Mouse (Mus musculus): ENCODE results near the gene Wfdc18. TPM values are rescaled to one million over a fixed set of nuclear protein-coding genes. Genes with fewer than 3 reads are reported as not detected.

Wfdc18 gene
- polyA plus RNA-seq, 1 experiment from 2014 or later, result 0.38 TPM

DNA sequence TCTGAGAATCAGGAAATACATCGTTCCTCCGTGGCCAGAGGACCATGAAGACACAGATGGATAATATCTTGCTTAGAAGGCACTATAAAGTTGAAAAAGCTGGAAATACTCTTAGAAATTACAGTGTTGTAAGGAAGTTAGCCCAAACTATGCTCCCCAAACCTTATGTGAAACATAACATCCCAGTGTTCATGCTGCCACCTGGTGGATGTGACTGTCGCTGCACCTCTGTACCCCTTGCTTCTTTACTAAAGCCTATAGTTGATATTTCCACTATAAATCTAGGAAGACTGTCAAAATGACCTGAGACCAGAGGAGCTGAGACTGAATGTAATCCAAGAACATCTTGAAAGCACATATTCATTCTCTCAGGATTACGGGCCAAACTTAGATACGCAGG is 30.4 kb downstream of the Wfdc18 start:
- H3K4me3 ChIP-seq (ENCODE audit: low read length), result no peak overlapping the region

GRCm38 (mm10) chr11:83740443-83740991 is 31.7 kb downstream of the Wfdc18 start:
- H3K27ac ChIP-seq (ENCODE audit: low read length), result no peak overlapping the region
- H3K4me3 ChIP-seq (ENCODE audit: low read length), result no peak overlapping the region
- no peak overlapping the region for H3K9ac ChIP-seq (ENCODE audit: low read depth, low read length)
- no peaks in the 10 kb centered on the region for H3K4me1 ChIP-seq (ENCODE audit: control insufficient read depth, insufficient read depth, low read length)
- no peak for ATAC-seq
- no peaks in the 10 kb centered on the region for H3K27me3 ChIP-seq (replicated peaks; ENCODE audit: control insufficient read depth, insufficient read depth, low read length)
- no peaks in the 10 kb centered on the region for H3K9me3 ChIP-seq (ENCODE audit: control insufficient read depth, low read length)
- H3K4me2 ChIP-seq (ENCODE audit: low read depth, low read length), result no peak overlapping the region
- no peaks in the 10 kb centered on the region for H3K36me3 ChIP-seq (ENCODE audit: control insufficient read depth, insufficient read depth, low read length)
- 82% methylated on average over 4 of the region's 4 CpGs for WGBS

More for the DNA sequence above, 30.4 kb downstream of the Wfdc18 start:
- 22% methylated on average over 5 of the region's 5 CpGs for WGBS
- no peak overlapping the region for H3K27ac ChIP-seq (ENCODE audit: low read length)
- no peaks in the 10 kb centered on the region for H3K27me3 ChIP-seq (replicated peaks; ENCODE audit: control insufficient read depth, insufficient read depth, low read length)
- H3K9ac ChIP-seq (ENCODE audit: low read depth, low read length), result no peak overlapping the region
- H3K4me2 ChIP-seq (ENCODE audit: low read depth, low read length), result no peak overlapping the region
- H3K4me1 ChIP-seq (ENCODE audit: control insufficient read depth, insufficient read depth, low read length), result no peaks in the 10 kb centered on the region
- no peak for ATAC-seq
- H3K36me3 ChIP-seq (ENCODE audit: control insufficient read depth, insufficient read depth, low read length), result no peaks in the 10 kb centered on the region
- H3K9me3 ChIP-seq (ENCODE audit: control insufficient read depth, low read length), result no peaks in the 10 kb centered on the region

DNA sequence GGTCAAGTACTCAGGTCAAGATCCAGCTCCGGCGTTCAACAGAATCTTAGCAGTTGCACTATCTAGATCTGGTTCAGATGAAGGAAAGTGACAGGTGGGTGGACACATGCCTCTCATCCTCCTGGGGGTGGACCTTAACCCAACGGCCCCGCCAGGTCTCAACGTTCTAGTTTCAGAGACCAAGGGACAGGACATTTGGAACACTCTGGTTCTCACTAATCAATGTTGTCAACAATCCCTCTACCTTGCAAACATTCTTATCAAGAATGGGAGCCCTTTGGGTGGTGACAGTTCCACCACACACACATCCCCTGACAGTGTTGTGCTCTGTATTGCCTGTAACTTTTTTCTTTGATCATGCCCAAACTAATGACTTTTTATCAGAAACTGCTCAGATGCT is 33.0 kb downstream of the Wfdc18 start:
- H3K36me3 ChIP-seq (ENCODE audit: control insufficient read depth, insufficient read depth, low read length), result no peaks in the 10 kb centered on the region
- no peak overlapping the region for H3K27ac ChIP-seq (ENCODE audit: low read length)
- no peak overlapping the region for H3K9ac ChIP-seq (ENCODE audit: low read depth, low read length)
- no peak overlapping the region for H3K4me2 ChIP-seq (ENCODE audit: low read depth, low read length)
- 57% methylated on average over 5 of the region's 5 CpGs for WGBS
- no peak for ATAC-seq
- H3K4me1 ChIP-seq (ENCODE audit: control insufficient read depth, insufficient read depth, low read length), result no peaks in the 10 kb centered on the region
- no peak overlapping the region for H3K4me3 ChIP-seq (ENCODE audit: low read length)
- no peaks in the 10 kb centered on the region for H3K9me3 ChIP-seq (ENCODE audit: control insufficient read depth, low read length)
- no peaks in the 10 kb centered on the region for H3K27me3 ChIP-seq (replicated peaks; ENCODE audit: control insufficient read depth, insufficient read depth, low read length)

DNA sequence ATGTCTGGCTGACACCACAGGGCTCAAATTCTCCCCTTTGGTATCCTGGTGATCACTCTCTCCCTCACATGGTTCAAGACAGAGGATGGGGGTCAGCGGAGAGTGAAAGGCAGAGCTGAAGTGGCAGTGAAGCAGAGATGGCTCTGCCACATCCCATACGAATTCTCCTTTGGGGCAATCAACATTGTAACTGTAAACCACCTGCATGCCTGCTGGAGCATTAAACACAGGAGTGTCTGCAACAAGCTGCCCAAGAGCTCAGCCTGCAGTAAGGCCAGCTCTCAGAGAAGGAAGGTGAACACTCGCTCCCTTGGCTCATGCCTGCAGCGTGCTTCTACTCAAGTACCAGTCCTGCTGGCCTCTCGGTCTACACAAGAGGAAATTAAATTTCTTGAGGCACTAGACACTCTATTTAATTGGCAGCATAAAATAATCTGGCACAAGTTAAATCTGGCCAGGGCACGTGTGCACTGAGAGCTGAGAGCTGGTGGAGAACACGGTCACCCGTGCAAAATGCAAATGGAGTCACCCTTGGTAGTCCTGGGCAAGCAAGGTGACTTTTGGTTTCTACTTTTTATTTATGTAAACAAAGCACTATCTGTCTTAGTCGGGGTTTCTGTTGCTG is 34.0 kb downstream of the Wfdc18 start:
- H3K9ac ChIP-seq (ENCODE audit: low read depth, low read length), result no peak overlapping the region
- WGBS, result 69% methylated on average over 9 of the region's 9 CpGs
- H3K36me3 ChIP-seq (ENCODE audit: control insufficient read depth, insufficient read depth, low read length), result no peaks in the 10 kb centered on the region
- ATAC-seq, result no peak
- H3K4me2 ChIP-seq (ENCODE audit: low read depth, low read length), result no peak overlapping the region
- no peaks in the 10 kb centered on the region for H3K9me3 ChIP-seq (ENCODE audit: control insufficient read depth, low read length)
- H3K4me1 ChIP-seq (ENCODE audit: control insufficient read depth, insufficient read depth, low read length), result no peaks in the 10 kb centered on the region
- no peaks in the 10 kb centered on the region for H3K27me3 ChIP-seq (replicated peaks; ENCODE audit: control insufficient read depth, insufficient read depth, low read length)
- no peak overlapping the region for H3K4me3 ChIP-seq (ENCODE audit: low read length)
- H3K27ac ChIP-seq (ENCODE audit: low read length), result no peak overlapping the region

DNA sequence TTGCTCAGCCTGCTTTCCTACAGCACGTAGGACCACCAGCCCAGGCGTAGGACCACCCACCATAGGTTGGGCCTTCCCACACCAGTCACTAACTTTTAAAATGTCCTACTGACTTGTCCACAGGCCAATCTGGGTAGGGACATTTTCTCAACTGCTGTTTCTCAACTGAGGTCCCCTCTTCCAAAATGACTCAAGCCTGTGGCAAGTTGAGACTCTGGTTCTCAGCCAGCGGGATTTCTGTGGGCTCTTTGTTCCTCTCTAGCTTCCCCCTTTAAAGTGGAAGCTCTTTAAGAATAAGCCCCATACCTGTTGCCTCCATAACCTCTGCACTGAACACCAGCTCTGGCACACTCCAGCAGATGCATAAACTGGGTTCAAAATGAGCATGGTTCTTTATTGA is 34.7 kb downstream of the Wfdc18 start:
- no peaks in the 10 kb centered on the region for H3K4me1 ChIP-seq (ENCODE audit: control insufficient read depth, insufficient read depth, low read length)
- no peak overlapping the region for H3K27ac ChIP-seq (ENCODE audit: low read length)
- ATAC-seq, result no peak
- no peak overlapping the region for H3K9ac ChIP-seq (ENCODE audit: low read depth, low read length)
- H3K9me3 ChIP-seq (ENCODE audit: control insufficient read depth, low read length), result no peaks in the 10 kb centered on the region
- WGBS, result 80% methylated on average over 3 of the region's 3 CpGs
- H3K4me3 ChIP-seq (ENCODE audit: low read length), result no peak overlapping the region
- no peaks in the 10 kb centered on the region for H3K27me3 ChIP-seq (replicated peaks; ENCODE audit: control insufficient read depth, insufficient read depth, low read length)
- no peak overlapping the region for H3K4me2 ChIP-seq (ENCODE audit: low read depth, low read length)
- H3K36me3 ChIP-seq (ENCODE audit: control insufficient read depth, insufficient read depth, low read length), result no peaks in the 10 kb centered on the region

GRCm38 (mm10) chr11:83746152-83746551 is 37.3 kb downstream of the Wfdc18 start:
- Histone ChIP-seq H3K27me3 (replicated peaks; ENCODE audit: control insufficient read depth, insufficient read depth, low read length) (no peaks in the 10 kb centered on the region), H3K9me3 (ENCODE audit: control insufficient read depth, low read length) (no peaks in the 10 kb centered on the region), H3K36me3 (ENCODE audit: control insufficient read depth, insufficient read depth, low read length) (no peaks in the 10 kb centered on the region), H3K4me3 (ENCODE audit: low read length) (no peak overlapping the region), H3K4me2 (ENCODE audit: low read depth, low read length) (no peak overlapping the region), H3K4me1 (ENCODE audit: control insufficient read depth, insufficient read depth, low read length) (no peaks in the 10 kb centered on the region), H3K9ac (ENCODE audit: low read depth, low read length) (no peak overlapping the region), H3K27ac (ENCODE audit: low read length) (no peak overlapping the region)
- WGBS, result 64% methylated on average over 4 of the region's 4 CpGs
- ATAC-seq, result no peak

DNA sequence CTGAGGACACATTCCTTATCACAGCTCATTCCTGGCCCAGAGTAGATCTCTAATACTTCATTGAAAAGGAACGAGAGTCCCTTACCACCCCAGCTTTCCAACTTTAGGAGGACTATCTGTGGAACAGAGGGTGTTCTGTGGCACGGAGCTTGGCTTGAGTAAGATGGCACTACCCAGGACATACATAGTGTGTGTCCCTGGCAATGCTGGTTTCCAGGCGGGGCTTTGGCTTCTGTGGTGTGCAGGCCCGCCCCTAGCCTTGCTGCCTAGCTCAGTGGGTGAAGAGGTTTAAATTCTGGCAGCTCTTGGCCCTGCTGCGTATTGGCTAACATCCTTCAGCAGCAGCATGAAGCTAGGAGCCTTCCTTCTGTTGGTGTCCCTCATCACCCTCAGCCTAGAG is 37.9 kb downstream of the Wfdc18 start, which contains the start of gene Wfdc21:
Gene Wfdc21 (plus strand): TSS at position 260 of the 400 bp plus-strand sequence.
- Histone ChIP-seq H3K4me1 (ENCODE audit: control insufficient read depth, insufficient read depth, low read length) (no peaks in the 10 kb centered on the region), H3K4me3 (ENCODE audit: low read length) (no peak within 1 kb of the TSS), H3K27ac (ENCODE audit: low read length) (no peak within 1 kb of the TSS), H3K9ac (ENCODE audit: low read depth, low read length) (no peak within 1 kb of the TSS), H3K9me3 (ENCODE audit: control insufficient read depth, low read length) (no peaks in the 10 kb centered on the region), H3K27me3 (replicated peaks; ENCODE audit: control insufficient read depth, insufficient read depth, low read length) (no peaks in the 10 kb centered on the region), H3K36me3 (ENCODE audit: control insufficient read depth, insufficient read depth, low read length) (no peaks in the 10 kb centered on the region), H3K4me2 (ENCODE audit: low read depth, low read length) (no peak within 1 kb of the TSS)
- ATAC-seq, result no peak
- 84% methylated on average over 5 of the region's 5 CpGs for WGBS

DNA sequence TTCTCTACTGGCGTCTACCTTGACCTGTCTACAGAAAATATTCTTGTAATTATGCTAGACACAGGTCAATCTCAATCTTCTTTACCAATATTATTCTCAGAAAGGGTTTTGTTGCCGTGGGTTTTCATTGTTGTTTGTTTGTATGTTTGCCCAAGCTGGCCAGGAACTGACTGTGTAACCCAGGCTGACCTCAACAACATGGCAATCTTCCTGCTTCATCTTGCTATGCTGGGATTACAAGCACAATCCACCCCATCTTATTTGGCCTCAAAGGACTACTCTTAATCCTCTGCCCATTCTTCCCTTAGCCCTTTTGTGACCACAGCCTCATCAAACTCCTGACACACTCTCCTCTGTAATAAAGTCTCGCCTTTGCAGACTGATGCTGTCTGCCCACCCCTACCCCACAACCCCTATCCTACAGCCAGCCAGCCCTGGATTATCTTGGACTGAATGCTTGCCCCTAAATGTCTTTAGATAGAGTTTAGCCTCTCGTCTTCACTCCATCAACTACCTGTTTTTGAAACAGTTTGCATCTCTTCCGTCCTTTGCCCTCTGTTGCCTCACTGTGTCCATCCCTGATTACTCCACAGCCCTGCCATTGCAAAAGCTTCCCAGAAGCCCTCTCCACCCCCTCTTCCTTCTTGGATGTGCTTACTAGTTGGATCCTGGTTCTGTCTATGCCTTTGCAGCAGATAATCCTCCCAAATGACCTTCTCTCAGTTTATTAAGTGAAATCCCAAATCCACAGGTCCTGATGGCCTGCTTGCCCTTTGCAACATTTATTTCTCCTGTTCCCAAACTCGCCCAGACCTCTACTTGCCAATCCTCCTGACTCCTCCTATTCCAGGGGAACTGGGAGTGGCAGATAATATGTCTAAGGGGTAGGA is 38.8 kb downstream of the Wfdc18 start:
- H3K9me3 ChIP-seq (ENCODE audit: control insufficient read depth, low read length), result no peaks in the 10 kb centered on the region
- no peaks in the 10 kb centered on the region for H3K4me1 ChIP-seq (ENCODE audit: control insufficient read depth, insufficient read depth, low read length)
- H3K36me3 ChIP-seq (ENCODE audit: control insufficient read depth, insufficient read depth, low read length), result no peaks in the 10 kb centered on the region
- ATAC-seq, result no peak
- H3K9ac ChIP-seq (ENCODE audit: low read depth, low read length), result no peak overlapping the region
- no peak overlapping the region for H3K4me3 ChIP-seq (ENCODE audit: low read length)
- no peak overlapping the region for H3K27ac ChIP-seq (ENCODE audit: low read length)
- no peak overlapping the region for H3K4me2 ChIP-seq (ENCODE audit: low read depth, low read length)
- no peaks in the 10 kb centered on the region for H3K27me3 ChIP-seq (replicated peaks; ENCODE audit: control insufficient read depth, insufficient read depth, low read length)
- WGBS, result 70% methylated on average over 6 of the region's 6 CpGs

DNA sequence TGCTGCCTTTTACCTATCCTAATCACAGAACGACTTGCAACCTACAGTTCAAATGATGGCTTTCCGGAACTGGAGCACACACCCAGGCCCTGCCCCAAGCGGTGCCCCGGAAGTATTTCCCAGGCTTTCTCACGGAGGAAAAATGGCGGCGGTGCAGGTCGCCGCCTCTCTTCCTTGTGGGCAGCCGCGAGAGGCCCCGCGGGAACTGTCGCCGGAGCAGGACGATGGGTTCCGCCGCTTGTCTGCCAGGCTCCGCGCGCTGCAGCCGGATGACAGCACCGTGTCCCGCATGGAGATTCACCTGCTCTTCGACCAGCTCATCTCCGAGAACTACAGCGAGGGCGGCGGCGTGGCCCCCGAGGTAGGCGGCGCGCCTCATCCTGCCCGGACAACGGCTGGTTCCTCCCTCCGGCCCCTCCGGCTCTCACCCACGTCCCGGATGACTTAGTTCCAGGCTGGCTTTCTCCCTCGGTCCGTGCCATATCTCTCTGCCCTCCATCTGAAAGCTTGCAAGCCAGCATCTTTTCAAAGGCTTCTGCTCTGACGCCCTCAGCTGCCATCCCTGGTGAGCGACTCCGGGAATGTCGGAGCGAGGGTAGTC is 44.9 kb downstream of the Wfdc18 start, which contains the start of gene Heatr6:
Gene Heatr6 (plus strand): TSS at position 116 of the 601 bp plus-strand sequence.
- Histone ChIP-seq H3K4me1 (ENCODE audit: control insufficient read depth, insufficient read depth, low read length) (peaks cover 4% of the 10 kb centered on the region; the same call in 1 of the 2 replicates), H3K4me3 (ENCODE audit: low read length) (peak within 1 kb of the TSS; percentile 88), H3K36me3 (ENCODE audit: control insufficient read depth, insufficient read depth, low read length) (peaks cover 4% of the 10 kb centered on the region; the same call in 1 of the 2 replicates), H3K27ac (ENCODE audit: low read length) (peak within 1 kb of the TSS; percentile 82), H3K9ac (ENCODE audit: low read depth, low read length) (peak within 1 kb of the TSS; percentile 86), H3K9me3 (ENCODE audit: control insufficient read depth, low read length) (no peaks in the 10 kb centered on the region), H3K27me3 (replicated peaks; ENCODE audit: control insufficient read depth, insufficient read depth, low read length) (no peaks in the 10 kb centered on the region), H3K4me2 (ENCODE audit: low read depth, low read length) (peak within 1 kb of the TSS; percentile 52)
- ATAC-seq, result peak; percentile 96
- under 1% methylated on average over 45 of the region's 47 CpGs for WGBS
